Mouse (Mus musculus) forebrain, embryonic 14.5 days (tissue): ENCODE measurements at regions not wholly inside any gene's neighbourhood (a gene's known extent, or its start where the extent isn't known, plus 50 kb on each side); places are given as distances from the start of the nearest gene placed in this dataset.
A peak's percentile ranks its signal among the peaks of the same experiment; 100 is the strongest.

Experiments
- ATAC-seq: fragments of 200-750 bp; cut with Nextera tagmentation; 2 replicates; pipeline ENCODE4 v1.8.0; 2017; ENCODE audit warnings: mild to moderate bottlenecking, moderate library complexity
- DNase-seq: peaks from one replicate; pipeline ENCODE4 v3.0.0-alpha.2; 2015; ENCODE audit warnings: low spot score
- H3K27ac ChIP-seq: fragments of 300-500 bp; sonication (generic); 2 replicates; pipeline ENCODE4 v1.5.1; 2014; ENCODE audit warnings: low read depth, mild to moderate bottlenecking, control low read depth, low read length, moderate library complexity
- H3K27me3 ChIP-seq: fragments of 300-500 bp; sonication (generic); replicated peaks from 2 replicates; pipeline ENCODE4 v1.6.1; 2014; ENCODE audit warnings: low read length, control low read depth, mixed read lengths; ENCODE audit not compliant: control insufficient read depth, insufficient read depth
- H3K36me3 ChIP-seq: fragments of 300-500 bp; sonication (generic); 2 replicates; pipeline ENCODE4 v1.6.1; 2014; ENCODE audit warnings: low read length, control low read depth; ENCODE audit not compliant: control insufficient read depth, insufficient read depth
- H3K4me1 ChIP-seq: fragments of 300-500 bp; sonication (generic); 2 replicates; pipeline ENCODE4 v1.6.1; 2014; ENCODE audit warnings: antibody characterized with exemption, low read length, control low read depth; ENCODE audit not compliant: control insufficient read depth, insufficient read depth
- H3K4me2 ChIP-seq: fragments of 300-500 bp; sonication (generic); 2 replicates; pipeline ENCODE4 v1.6.1; 2014; ENCODE audit warnings: mild to moderate bottlenecking, control low read depth, low read length
- H3K4me3 ChIP-seq: fragments of 300-500 bp; sonication (generic); 2 replicates; pipeline ENCODE4 v1.5.1; 2014; ENCODE audit warnings: low read depth, low read length, control low read depth
- H3K9ac ChIP-seq: fragments of 300-500 bp; sonication (generic); 2 replicates; pipeline ENCODE4 v1.6.1; 2014; ENCODE audit warnings: mild to moderate bottlenecking, low read length, control low read depth, moderate library complexity
- H3K9me3 ChIP-seq: fragments of 300-500 bp; sonication (generic); replicated peaks from 2 replicates; pipeline ENCODE4 v1.6.1; 2016; ENCODE audit warnings: low read length, control low read depth, mixed read lengths; ENCODE audit not compliant: control insufficient read depth
- WGBS: fragments of 180-500 bp; shearing (Covaris S2); extraction: QIAGEN DNeasy Blood & Tissue Kit; methylation state at CpG from one replicate; pipeline ENCODE4 v1.1.7; 2014; 5-methylcytosine and 5-hydroxymethylcytosine counted together

- DNase-seq, result no peak
- Histone ChIP-seq H3K27ac (no peak overlapping the region), H3K27me3 (no peaks in the 10 kb centered on the region)
These were observed 1060.0 kb downstream of the Serpinb8 start for GRCm38 (mm10) chr1:108649588-108650378.

GRCm38 (mm10) chr1:108671026-108671425 lies 1081.2 kb downstream of the Serpinb8 start:
- H3K36me3 ChIP-seq, result no peaks in the 10 kb centered on the region
- 92% methylated on average over 2 of the region's 2 CpGs for WGBS
- H3K4me2 ChIP-seq, result no peak overlapping the region
- no peaks in the 10 kb centered on the region for H3K4me1 ChIP-seq
- no peak overlapping the region for H3K27ac ChIP-seq
- no peak overlapping the region for H3K4me3 ChIP-seq
- no peak for DNase-seq
- no peak for ATAC-seq
- H3K9me3 ChIP-seq, result no peaks in the 10 kb centered on the region
- H3K27me3 ChIP-seq, result no peaks in the 10 kb centered on the region
- H3K9ac ChIP-seq, result no peak overlapping the region

More at GRCm38 (mm10) chr1:108649588-108650378, 1060.0 kb downstream of the Serpinb8 start:
- Histone ChIP-seq H3K4me2 (no peak overlapping the region), H3K4me1 (no peaks in the 10 kb centered on the region), H3K9me3 (no peaks in the 10 kb centered on the region), H3K36me3 (no peaks in the 10 kb centered on the region), H3K9ac (no peak overlapping the region), H3K4me3 (no peak overlapping the region)
- peak; percentile 42; the same call in 1 of the 2 replicates for ATAC-seq
- 52% methylated on average over 6 of the region's 6 CpGs for WGBS
